Mouse (Mus musculus) brown adipose tissue, adult 24 weeks (tissue): ENCODE results near the gene Shisa8. TPM values are rescaled to one million over a fixed set of nuclear protein-coding genes. Genes with fewer than 3 reads are reported as not detected.

Experiments
- H3K27ac ChIP-seq: fragments of 200-500 bp; replicated peaks from 2 replicates; pipeline ENCODE4 v1.5.1; 2012; ENCODE audit warnings: low read depth, mild to moderate bottlenecking, low read length
- H3K4me1 ChIP-seq: fragments of 200-500 bp; 2 replicates; pipeline ENCODE4 v1.6.1; 2012; ENCODE audit warnings: low read length, mixed read lengths; ENCODE audit not compliant: control insufficient read depth, insufficient read depth, insufficient read length
- H3K4me3 ChIP-seq: fragments of 200-500 bp; 2 replicates; pipeline ENCODE4 v1.5.1; 2012; ENCODE audit warnings: low read depth, mild to moderate bottlenecking, low read length, moderate library complexity; ENCODE audit not compliant: insufficient read depth
- polyA plus RNA-seq: library from polyadenylated mRNA; stranded (reverse); fragments of >200 nt; gene quantifications from 2 replicates; pipeline ENCODE4 v1.2.4, GENCODE M21; 2012; ENCODE audit not compliant: missing spikeins, insufficient read depth, insufficient read length

Shisa8 gene
- polyA plus RNA-seq, 1 experiment: not detected

- Histone ChIP-seq H3K27ac (no peak overlapping the region), H3K4me1 (no peaks in the 10 kb centered on the region), H3K4me3 (no peak overlapping the region)
Observed at GRCm38 (mm10) chr15:82231100-82231499, 18.5 kb upstream of the Shisa8 start.

DNA sequence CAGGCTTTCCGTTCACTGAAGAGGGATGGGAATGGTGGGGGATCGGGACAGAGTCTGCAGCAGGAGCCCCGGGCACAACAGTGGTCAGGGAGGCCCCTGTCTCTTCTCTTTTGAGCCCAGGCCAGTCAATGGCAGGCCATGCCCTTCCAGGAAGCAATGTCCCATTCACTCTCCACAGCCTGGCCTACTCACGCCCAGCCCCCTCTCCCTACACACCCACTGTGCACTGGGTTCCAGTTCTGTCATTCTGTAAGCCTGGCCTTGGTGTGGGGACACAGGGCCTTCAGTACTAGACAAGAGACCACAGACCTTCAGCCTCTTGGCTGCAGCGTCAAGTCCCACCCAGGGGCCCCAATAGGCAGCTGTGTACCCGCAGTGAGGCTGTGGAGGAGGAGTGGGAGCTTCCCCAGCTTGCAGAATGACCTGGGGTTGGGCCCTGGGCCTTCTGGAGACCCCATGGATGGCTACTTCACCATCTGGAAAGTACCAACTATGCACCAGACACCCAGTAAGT lies 17.5 kb upstream of the Shisa8 start:
- Histone ChIP-seq H3K27ac (no peak overlapping the region), H3K4me1 (no peaks in the 10 kb centered on the region), H3K4me3 (no peak overlapping the region)

DNA sequence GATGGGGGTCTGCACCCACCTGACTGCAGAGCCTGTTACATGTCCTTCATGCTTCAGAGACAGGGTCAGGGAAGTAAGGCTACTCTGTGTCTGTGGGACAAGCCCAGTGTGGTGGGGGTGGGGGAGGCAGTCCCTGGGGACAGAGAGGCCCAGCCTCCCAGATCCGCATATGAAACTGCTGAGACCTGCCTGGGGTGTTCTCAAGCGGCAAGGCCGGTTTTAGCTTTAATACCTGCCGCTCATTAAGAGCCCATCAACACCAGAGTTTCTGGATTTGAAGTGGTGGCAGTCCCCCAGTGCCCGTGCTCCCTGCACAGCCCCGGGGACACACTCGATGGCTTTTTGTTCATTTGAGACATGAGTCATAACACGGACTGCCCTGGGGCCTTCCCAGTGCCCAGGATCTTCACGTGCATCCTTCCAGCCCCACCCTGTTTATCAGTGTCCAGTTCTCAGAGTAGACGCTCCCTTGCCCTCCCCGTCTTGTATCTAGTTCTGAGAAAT lies 17.0 kb upstream of the Shisa8 start:
- Histone ChIP-seq H3K4me3 (no peak overlapping the region), H3K4me1 (no peaks in the 10 kb centered on the region), H3K27ac (no peak overlapping the region)

DNA sequence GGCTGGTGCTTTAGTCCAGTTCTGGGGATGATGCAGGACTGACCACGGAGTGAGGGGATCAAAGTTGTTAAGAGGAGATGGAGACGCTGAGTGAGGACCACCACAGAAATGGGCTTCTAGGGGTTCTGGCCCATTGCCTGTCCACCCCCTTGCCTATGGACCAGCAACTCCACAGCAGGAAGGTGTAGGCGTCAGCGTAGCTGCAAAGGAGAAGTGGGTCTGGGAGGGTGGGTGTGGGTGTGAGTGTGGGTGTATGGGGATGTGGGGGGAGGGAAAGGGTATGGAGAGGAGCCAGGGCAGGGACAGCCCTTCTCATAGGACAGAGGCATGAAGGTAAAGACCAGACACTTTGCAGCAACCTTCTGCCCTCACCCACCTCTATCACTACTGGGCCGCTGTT lies 13.2 kb upstream of the Shisa8 start:
- Histone ChIP-seq H3K4me1 (no peaks in the 10 kb centered on the region), H3K4me3 (no peak overlapping the region), H3K27ac (no peak overlapping the region)

DNA sequence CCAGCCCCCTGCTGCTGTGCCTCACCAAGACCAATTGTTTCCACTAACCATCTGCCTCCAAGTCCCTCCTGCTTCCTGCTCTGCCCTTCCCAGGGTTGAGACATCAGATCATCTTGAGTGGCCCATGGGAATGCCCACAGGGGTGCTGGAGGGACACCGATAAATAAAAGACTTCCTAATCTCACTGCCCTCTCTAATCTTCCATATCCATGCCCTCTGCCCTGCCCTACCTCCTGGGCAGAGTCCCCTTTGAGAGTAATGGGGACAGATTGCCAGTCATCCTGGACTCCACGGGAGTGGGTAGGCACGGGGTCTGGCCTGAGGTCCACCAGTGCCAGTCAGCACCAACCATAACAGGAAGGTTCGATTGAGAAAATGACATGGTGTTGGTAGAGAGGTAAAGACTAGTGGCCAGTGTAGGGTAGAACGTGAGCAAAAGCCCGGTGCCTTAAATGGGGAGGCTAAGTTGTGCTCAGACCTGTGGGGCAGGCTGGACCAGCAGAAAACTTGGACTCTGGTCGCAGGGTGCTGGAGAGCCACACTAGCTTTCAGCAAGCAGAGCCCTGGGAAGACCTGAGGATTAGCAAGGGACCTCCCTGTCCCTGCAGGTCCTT lies 12.1 kb upstream of the Shisa8 start:
- Histone ChIP-seq H3K4me3 (no peak overlapping the region), H3K4me1 (no peaks in the 10 kb centered on the region), H3K27ac (no peak overlapping the region)

GRCm38 (mm10) chr15:82223657-82224601 lies 11.3 kb upstream of the Shisa8 start, which contains the start of gene Tnfrsf13c:
Tnfrsf13c (minus strand) TSS chr15:82224369.
- no peaks in the 10 kb centered on the region for H3K4me1 ChIP-seq
- peak within 1 kb of the TSS; percentile 53 for H3K4me3 ChIP-seq
- H3K27ac ChIP-seq: no peak within 1 kb of the TSS

GRCm38 (mm10) chr15:82223251-82223650 lies 10.6 kb upstream of the Shisa8 start:
- H3K27ac ChIP-seq: no peak overlapping the region
- no peaks in the 10 kb centered on the region for H3K4me1 ChIP-seq
- no peak overlapping the region for H3K4me3 ChIP-seq

DNA sequence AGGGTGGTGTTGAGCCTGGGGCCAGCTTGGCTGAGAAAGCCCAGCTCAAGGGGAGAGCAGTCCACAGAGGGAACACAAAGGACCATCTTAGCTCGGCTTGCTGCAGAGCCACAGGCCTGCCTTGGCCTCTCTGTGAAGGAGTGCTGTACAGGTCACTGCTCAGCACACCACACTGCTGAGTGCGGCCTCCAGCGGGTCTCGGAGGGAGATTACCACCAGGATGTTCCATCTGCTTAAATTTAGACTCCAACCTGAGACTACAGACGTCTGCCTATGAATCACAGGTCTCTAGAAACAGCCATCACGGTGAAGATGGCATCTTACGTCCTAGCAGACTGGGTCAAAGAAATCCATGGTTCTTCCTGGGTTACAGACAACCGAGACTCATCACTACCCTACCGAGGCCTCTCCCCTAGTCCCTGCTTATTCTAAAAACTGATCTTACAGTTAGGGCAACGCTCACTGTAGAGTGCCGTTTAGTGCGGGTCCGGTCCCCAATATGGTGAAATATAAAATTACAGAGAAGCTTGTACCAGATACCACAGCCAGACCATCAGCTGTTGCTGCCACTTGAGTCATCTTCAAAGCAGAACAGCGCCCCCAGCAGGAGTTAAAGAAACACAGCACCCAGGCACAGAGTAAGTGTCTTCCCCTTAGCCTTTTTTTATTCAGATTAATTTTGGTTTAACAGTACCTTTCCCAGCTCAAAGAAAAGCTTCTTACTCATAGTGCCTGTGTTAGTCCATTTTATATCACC lies 8.7 kb upstream of the Shisa8 start:
- no peaks in the 10 kb centered on the region for H3K4me1 ChIP-seq
- H3K27ac ChIP-seq: no peak overlapping the region
- no peak overlapping the region for H3K4me3 ChIP-seq

- Histone ChIP-seq H3K27ac (no peak overlapping the region), H3K4me3 (no peak overlapping the region), H3K4me1 (no peaks in the 10 kb centered on the region)
Observed at GRCm38 (mm10) chr15:82220003-82220675, 7.5 kb upstream of the Shisa8 start.

- H3K4me1 ChIP-seq: no peaks in the 10 kb centered on the region
- no peak overlapping the region for H3K27ac ChIP-seq
- no peak overlapping the region for H3K4me3 ChIP-seq
Observed at GRCm38 (mm10) chr15:82218778-82219666, 6.4 kb upstream of the Shisa8 start.

- Histone ChIP-seq H3K4me3 (no peak overlapping the region), H3K27ac (no peak overlapping the region), H3K4me1 (no peaks in the 10 kb centered on the region)
Observed at GRCm38 (mm10) chr15:82217980-82218379, 5.4 kb upstream of the Shisa8 start.

GRCm38 (mm10) chr15:82217039-82217438 lies 4.4 kb upstream of the Shisa8 start:
- Histone ChIP-seq H3K4me1 (no peaks in the 10 kb centered on the region), H3K27ac (no peak overlapping the region), H3K4me3 (no peak overlapping the region)

- Histone ChIP-seq H3K4me3 (no peak overlapping the region), H3K27ac (no peak overlapping the region), H3K4me1 (no peaks in the 10 kb centered on the region)
Observed at GRCm38 (mm10) chr15:82216142-82216827, 3.7 kb upstream of the Shisa8 start.
